Mouse (Mus musculus) MEL (cell line): ENCODE data around the gene Cops2. TPM values are rescaled to one million over a fixed set of nuclear protein-coding genes. Genes with fewer than 3 reads are reported as not detected.

ENCODE experiments used
- DNase-seq: peaks from one replicate; pipeline ENCODE4 v3.0.0; 2011; ENCODE audit warnings: low read depth, low spot score
- H3K27ac ChIP-seq: 2 replicates; pipeline ENCODE4 v1.5.1; 2012; ENCODE audit warnings: low read depth, mild to moderate bottlenecking, control low read depth, low read length, moderate library complexity; ENCODE audit not compliant: control insufficient read depth
- H3K27me3 ChIP-seq, 2 experiments: fragments of 150-350 bp in 1 of 2; sonication (generic) in 1 of 2; 2 replicates each; pipeline ENCODE4 v1.6.1; 2012; ENCODE audit warnings: low read length in 2 of 2, mild to moderate bottlenecking in 2 of 2, improper control_type of control experiment in 1 of 2, moderate library complexity in 1 of 2; ENCODE audit not compliant: insufficient read depth in 2 of 2, control insufficient read depth in 1 of 2
- H3K36me3 ChIP-seq, 2 experiments: 2 replicates each; pipeline ENCODE4 v1.6.1; 2012 to 2014; ENCODE audit warnings: low read length in 2 of 2, improper control_type of control experiment in 1 of 2, inconsistent platforms in 1 of 2, mild to moderate bottlenecking in 1 of 2; ENCODE audit not compliant: insufficient read depth in 2 of 2, control insufficient read depth in 1 of 2
- H3K4me1 ChIP-seq, 2 experiments: fragments of 150-350 bp in 1 of 2; sonication (generic) in 1 of 2; 2 replicates each; pipeline ENCODE4 v1.6.1; 2012; ENCODE audit warnings: low read length in 2 of 2, improper control_type of control experiment in 1 of 2, mild to moderate bottlenecking in 1 of 2; ENCODE audit not compliant: insufficient read depth in 2 of 2, control insufficient read depth in 1 of 2
- H3K4me3 ChIP-seq, 2 experiments: fragments of 150-350 bp in 1 of 2; sonication (generic) in 1 of 2; 2 replicates each; pipeline ENCODE4 v1.5.1; 2012; ENCODE audit warnings: low read depth in 2 of 2, low read length in 2 of 2, mild to moderate bottlenecking in 2 of 2, moderate library complexity in 2 of 2, control low read depth in 1 of 2, improper control_type of control experiment in 1 of 2; ENCODE audit not compliant: control insufficient read depth in 1 of 2, insufficient read depth in 1 of 2
- H3K79me2 ChIP-seq: 2 replicates; pipeline ENCODE4 v1.6.1; 2012; ENCODE audit warnings: mild to moderate bottlenecking, low read length, moderate library complexity; ENCODE audit not compliant: control insufficient read depth, poor library complexity, insufficient read depth
- H3K9ac ChIP-seq: 2 replicates; pipeline ENCODE4 v1.6.1; 2012; ENCODE audit warnings: low read depth, mild to moderate bottlenecking, control low read depth, low read length, moderate library complexity; ENCODE audit not compliant: control insufficient read depth, poor library complexity, severe bottlenecking
- H3K9me3 ChIP-seq: fragments of 150-350 bp; sonication (generic); replicated peaks from 2 replicates; pipeline ENCODE4 v1.6.1; 2012; ENCODE audit warnings: mild to moderate bottlenecking, low read length, improper control_type of control experiment, moderate library complexity; ENCODE audit not compliant: insufficient read depth
- BHLHE40 ChIP-seq: IDR thresholded peaks from 2 replicates; pipeline ENCODE4 v1.6.1; 2012; ENCODE audit warnings: low read depth, mild to moderate bottlenecking, inconsistent platforms, low read length, improper control_type of control experiment, borderline replicate concordance
- CTCF ChIP-seq, 3 experiments: IDR thresholded peaks in 2 of 3; conservative IDR thresholded peaks in 1 of 3; 2 replicates each; pipeline ENCODE4 v1.5.1; 2011 to 2012; ENCODE audit warnings: low read length in 3 of 3, low read depth in 2 of 3, mild to moderate bottlenecking in 2 of 3, improper control_type of control experiment in 1 of 3, inconsistent platforms in 1 of 3, mixed read lengths in 1 of 3, moderate library complexity in 1 of 3; ENCODE audit not compliant: control insufficient read depth in 1 of 3, insufficient read depth in 1 of 3, poor library complexity in 1 of 3, severe bottlenecking in 1 of 3
- ELF1 ChIP-seq: IDR thresholded peaks from 2 replicates; pipeline ENCODE4 v1.6.1; 2014; ENCODE audit warnings: low read depth, mild to moderate bottlenecking, inconsistent platforms, low read length, improper control_type of control experiment, moderate library complexity
- EP300 ChIP-seq, 2 experiments: IDR thresholded peaks; 2 replicates each; pipeline ENCODE4 v1.6.1; 2011; ENCODE audit warnings: improper control_type of control experiment in 2 of 2, low read length in 2 of 2, low read depth in 1 of 2, mild to moderate bottlenecking in 1 of 2
- ETS1 ChIP-seq: IDR thresholded peaks from 2 replicates; pipeline ENCODE4 v1.6.1; 2012; ENCODE audit warnings: low read depth, mild to moderate bottlenecking, inconsistent platforms, low read length, improper control_type of control experiment, moderate library complexity
- GABPA ChIP-seq: IDR thresholded peaks from 2 replicates; pipeline ENCODE4 v1.6.1; 2012; ENCODE audit warnings: low read depth, mild to moderate bottlenecking, inconsistent platforms, low read length, improper control_type of control experiment, moderate library complexity
- GATA1 ChIP-seq: IDR thresholded peaks from 2 replicates; pipeline ENCODE4 v1.6.1; 2011; ENCODE audit warnings: low read depth, low read length, improper control_type of control experiment
- JUND ChIP-seq: IDR thresholded peaks from 2 replicates; pipeline ENCODE4 v1.6.1; 2011; ENCODE audit warnings: low read depth, mild to moderate bottlenecking, improper control_type of control experiment, low read length
- KAT2A ChIP-seq: conservative IDR thresholded peaks from 2 replicates; pipeline ENCODE4 v1.6.1; 2012; ENCODE audit warnings: low read depth, low read length, improper control_type of control experiment, inconsistent platforms
- MAZ ChIP-seq: IDR thresholded peaks from 2 replicates; pipeline ENCODE4 v1.6.1; 2012; ENCODE audit warnings: low read depth, mild to moderate bottlenecking, inconsistent platforms, low read length, improper control_type of control experiment
- MEF2A ChIP-seq: IDR thresholded peaks from 2 replicates; pipeline ENCODE4 v1.6.1; 2014; ENCODE audit warnings: low read depth, mild to moderate bottlenecking, inconsistent platforms, low read length, improper control_type of control experiment; ENCODE audit not compliant: poor library complexity, insufficient replicate concordance, severe bottlenecking; ENCODE audit errors: extremely low read depth
- MXI1 ChIP-seq: IDR thresholded peaks from 2 replicates; pipeline ENCODE4 v1.6.1; 2011; ENCODE audit warnings: mild to moderate bottlenecking, low read depth, low read length, improper control_type of control experiment
- MYB ChIP-seq: IDR thresholded peaks from 2 replicates; pipeline ENCODE4 v1.6.1; 2011; ENCODE audit warnings: mild to moderate bottlenecking, low read depth, low read length, improper control_type of control experiment
- NRF1 ChIP-seq: IDR thresholded peaks from 2 replicates; pipeline ENCODE4 v1.6.1; 2014; ENCODE audit warnings: low read depth, mild to moderate bottlenecking, inconsistent platforms, low read length, improper control_type of control experiment, moderate library complexity; ENCODE audit not compliant: poor library complexity, insufficient read depth, severe bottlenecking
- POLR2A ChIP-seq, 2 experiments: IDR thresholded peaks; 2 replicates each; pipeline ENCODE4 v1.6.1; 2011 to 2012; ENCODE audit warnings: low read length in 2 of 2, mild to moderate bottlenecking in 2 of 2, control low read depth in 1 of 2, improper control_type of control experiment in 1 of 2, low read depth in 1 of 2, moderate library complexity in 1 of 2; ENCODE audit not compliant: control insufficient read depth in 1 of 2, insufficient read depth in 1 of 2, poor library complexity in 1 of 2
- POLR2AphosphoS2 ChIP-seq: IDR thresholded peaks from 2 replicates; pipeline ENCODE4 v1.6.1; 2011; ENCODE audit warnings: low read length, improper control_type of control experiment
- RCOR1 ChIP-seq: IDR thresholded peaks from 2 replicates; pipeline ENCODE4 v1.6.1; 2012; ENCODE audit warnings: low read depth, mild to moderate bottlenecking, inconsistent platforms, low read length, improper control_type of control experiment
- TAL1 ChIP-seq: IDR thresholded peaks from 2 replicates; pipeline ENCODE4 v1.6.1; 2012; ENCODE audit warnings: mild to moderate bottlenecking, inconsistent platforms, low read length, moderate library complexity, mixed read lengths
- TCF12 ChIP-seq: IDR thresholded peaks from 2 replicates; pipeline ENCODE4 v1.6.1; 2014; ENCODE audit warnings: low read depth, mild to moderate bottlenecking, inconsistent platforms, low read length, improper control_type of control experiment, moderate library complexity
- UBTF ChIP-seq: IDR thresholded peaks from 2 replicates; pipeline ENCODE4 v1.6.1; 2012; ENCODE audit warnings: low read depth, mild to moderate bottlenecking, inconsistent platforms, low read length, improper control_type of control experiment, moderate library complexity, borderline replicate concordance; ENCODE audit not compliant: insufficient read depth
- USF1 ChIP-seq: IDR thresholded peaks from 2 replicates; pipeline ENCODE4 v1.6.1; 2014; ENCODE audit warnings: low read depth, mild to moderate bottlenecking, inconsistent platforms, low read length, improper control_type of control experiment, moderate library complexity
- USF2 ChIP-seq, 2 experiments: IDR thresholded peaks; 2 replicates each; pipeline ENCODE4 v1.6.1; 2011 to 2012; ENCODE audit warnings: improper control_type of control experiment in 2 of 2, low read length in 2 of 2, borderline replicate concordance in 1 of 2, inconsistent platforms in 1 of 2, low read depth in 1 of 2, mild to moderate bottlenecking in 1 of 2; ENCODE audit not compliant: insufficient read depth in 1 of 2
- ZC3H11A ChIP-seq: IDR thresholded peaks from 2 replicates; pipeline ENCODE4 v1.6.1; 2012; ENCODE audit warnings: low read depth, mild to moderate bottlenecking, inconsistent platforms, low read length, improper control_type of control experiment
- ZMIZ1 ChIP-seq: IDR thresholded peaks from 2 replicates; pipeline ENCODE4 v1.6.1; 2012; ENCODE audit warnings: low read depth, mild to moderate bottlenecking, inconsistent platforms, low read length, improper control_type of control experiment, moderate library complexity
- polyA plus RNA-seq, 2 experiments: library from polyadenylated mRNA; stranded (reverse) in 1 of 2; unstranded in 1 of 2; fragments of >175 nt in 1 of 2; fragments of >200 nt in 1 of 2; gene quantifications; 2 replicates each; pipeline versions ENCODE4 v1.2.1 to v1.2.4; 2012; ENCODE audit warnings: low replicate concordance in 2 of 2, low read depth in 1 of 2; ENCODE audit not compliant: insufficient read length in 2 of 2, insufficient read depth in 1 of 2, missing spikeins in 1 of 2
- total RNA-seq: library from RNA; depleted of rRNA; stranded (reverse); fragments of 300-350 nt; gene quantifications from 2 replicates; pipeline ENCODE4 v1.2.3, GENCODE M21; 2012

The Cops2 gene
- total and polyA plus RNA-seq, 3 experiments: 65.3 to 131 (median 66.2) TPM

DNA sequence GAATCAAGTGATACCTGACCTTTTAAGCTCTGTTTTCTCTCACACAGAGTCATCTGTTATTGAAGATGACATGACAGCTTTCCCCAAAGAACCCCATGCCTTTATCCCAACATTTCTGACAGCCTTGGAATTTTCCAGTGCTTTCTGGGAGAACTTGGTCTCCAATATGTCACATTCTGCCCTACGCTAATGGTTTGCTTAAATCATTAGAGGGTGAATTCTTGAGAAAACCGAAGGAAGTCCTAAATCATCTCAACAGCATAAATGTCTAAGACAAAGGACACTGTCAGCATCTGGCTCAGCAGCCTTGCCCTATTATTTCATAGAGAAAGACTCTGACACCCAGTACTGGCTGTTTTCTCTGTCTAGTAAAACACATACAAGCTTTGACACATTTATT, 64.8 kb downstream of the Cops2 start:
- no peaks in the 10 kb centered on the region for H3K9me3 ChIP-seq
- no peak overlapping the region for H3K9ac ChIP-seq
- H3K27ac ChIP-seq: no peak overlapping the region
- H3K4me3 ChIP-seq: no peak overlapping the region
- no peak for DNase-seq
- no peaks in the 10 kb centered on the region; a peak in 1 of 4 replicates for H3K27me3 ChIP-seq
- H3K4me1 ChIP-seq: peaks cover 0 to 21% of the 10 kb centered on the region in 2 experiments; a peak in 3 of 4 replicates
- H3K79me2 ChIP-seq: no peaks in the 10 kb centered on the region
- TF ChIP-seq UBTF (no peak), CTCF (IDR thresholded peaks at IDR 0.05 in 2 of 3, conservative IDR thresholded peaks at IDR 0.05 in 1 of 3; ENCODE audit: control insufficient read depth in 1 of 3, insufficient read depth in 1 of 3, low read depth in 2 of 3, low read length in 3 of 3, poor library complexity in 1 of 3, severe bottlenecking in 1 of 3) (no peak), POLR2AphosphoS2 (no peak), MEF2A (no peak), EP300 (IDR thresholded peaks at IDR 0.05; ENCODE audit: low read depth in 1 of 2, low read length in 2 of 2) (no peak), MAZ (no peak), MYB (no peak), JUND (no peak), KAT2A (no peak), GABPA (no peak), RCOR1 (no peak), BHLHE40 (no peak), MXI1 (no peak), TAL1 (no peak), USF2 (IDR thresholded peaks at IDR 0.05; ENCODE audit: borderline replicate concordance in 1 of 2, insufficient read depth in 1 of 2, low read depth in 1 of 2, low read length in 2 of 2) (no peak), ELF1 (no peak), GATA1 (no peak)
- H3K36me3 ChIP-seq: peaks cover 0 to 15% of the 10 kb centered on the region in 2 experiments; a peak in 2 of 4 replicates

DNA sequence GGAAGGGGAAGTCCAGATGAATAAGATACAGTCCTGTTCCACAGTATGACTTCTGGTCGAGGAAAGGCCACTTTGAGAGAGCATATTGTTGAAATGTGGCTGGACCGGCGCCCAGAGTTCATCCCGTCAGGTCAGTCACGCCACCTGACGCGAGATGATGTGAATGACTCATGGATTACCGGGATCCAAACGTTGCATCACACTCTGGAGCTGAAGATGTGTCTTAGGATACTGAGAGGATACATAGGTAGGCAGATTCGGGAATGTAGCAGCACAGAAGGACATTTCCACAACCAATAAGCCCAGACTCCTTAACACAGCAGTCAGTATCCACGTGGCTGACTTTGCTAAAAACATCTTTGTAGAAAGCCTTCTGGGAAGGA, 66.1 kb downstream of the Cops2 start:
- H3K27ac ChIP-seq: no peak overlapping the region
- peaks cover 0 to 23% of the 10 kb centered on the region in 2 experiments; a peak in 3 of 4 replicates for H3K4me1 ChIP-seq
- H3K9me3 ChIP-seq: no peaks in the 10 kb centered on the region
- no peak overlapping the region for H3K4me3 ChIP-seq
- H3K9ac ChIP-seq: no peak overlapping the region
- no peak for TF ChIP-seq POLR2A (IDR thresholded peaks at IDR 0.05; ENCODE audit: control insufficient read depth in 1 of 2, insufficient read depth in 1 of 2, low read depth in 1 of 2, low read length in 2 of 2, poor library complexity in 1 of 2)
- TF ChIP-seq UBTF: no peak
- TF ChIP-seq NRF1: no peak
- no peak for TF ChIP-seq MYB
- no peak for TF ChIP-seq KAT2A
- TF ChIP-seq ZMIZ1: no peak
- TF ChIP-seq ETS1: no peak
- TF ChIP-seq ZC3H11A: no peak
- no peak for TF ChIP-seq BHLHE40
- TF ChIP-seq USF1: no peak
- TF ChIP-seq TCF12: no peak
- peaks cover 0 to 17% of the 10 kb centered on the region in 2 experiments; a peak in 2 of 4 replicates for H3K36me3 ChIP-seq
- no peak for DNase-seq
- no peaks in the 10 kb centered on the region for H3K79me2 ChIP-seq
- H3K27me3 ChIP-seq: no peaks in the 10 kb centered on the region; a peak in 1 of 4 replicates
